Mouse (Mus musculus): ENCODE measurements around the gene Mei1.

The Mei1 gene

GRCm38 (mm10) chr15:82170437-82171377, 100.9 kb downstream of the Mei1 start:
- in situ Hi-C loops (cut with MboI; ENCODE audit: low sequenced_read_pairs) = no loop called here

DNA sequence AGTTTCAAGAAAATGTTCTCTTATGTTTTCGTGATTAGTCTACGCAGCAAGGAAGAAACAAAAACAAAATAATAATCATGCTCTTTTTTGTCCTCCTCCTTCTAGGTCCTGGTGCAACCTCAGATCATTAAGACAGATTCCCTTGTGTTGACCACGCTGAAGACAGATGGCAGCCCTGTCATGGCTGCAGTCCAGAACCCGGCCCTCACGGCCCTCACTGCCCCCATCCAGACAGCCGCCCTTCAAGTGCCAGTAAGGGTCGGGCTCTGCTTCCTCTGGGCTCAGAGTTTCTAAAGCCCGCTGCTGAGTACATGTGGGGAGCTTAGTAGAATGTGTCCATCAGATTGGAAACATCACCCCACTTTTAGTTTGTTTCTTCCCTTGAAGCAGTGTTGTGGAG, 102.9 kb downstream of the Mei1 start:
- in situ Hi-C loops (cut with MboI; ENCODE audit: low sequenced_read_pairs) = no loop called here

- in situ Hi-C loops (cut with MboI; ENCODE audit: low sequenced_read_pairs) = no loop called here
These were observed 105.3 kb downstream of the Mei1 start for GRCm38 (mm10) chr15:82175091-82175490.
